Mouse (Mus musculus): ENCODE data around the gene Nme4. TPM values are rescaled to one million over a fixed set of nuclear protein-coding genes. Genes with fewer than 3 reads are reported as not detected.

The Nme4 gene
- polyA plus RNA-seq, 2 experiments from 2014 or later, result 0.32 to 0.95 TPM

- no peak for ATAC-seq
Measured at GRCm38 (mm10) chr17:26064916-26065315, 30.5 kb downstream of the Nme4 start.

DNA sequence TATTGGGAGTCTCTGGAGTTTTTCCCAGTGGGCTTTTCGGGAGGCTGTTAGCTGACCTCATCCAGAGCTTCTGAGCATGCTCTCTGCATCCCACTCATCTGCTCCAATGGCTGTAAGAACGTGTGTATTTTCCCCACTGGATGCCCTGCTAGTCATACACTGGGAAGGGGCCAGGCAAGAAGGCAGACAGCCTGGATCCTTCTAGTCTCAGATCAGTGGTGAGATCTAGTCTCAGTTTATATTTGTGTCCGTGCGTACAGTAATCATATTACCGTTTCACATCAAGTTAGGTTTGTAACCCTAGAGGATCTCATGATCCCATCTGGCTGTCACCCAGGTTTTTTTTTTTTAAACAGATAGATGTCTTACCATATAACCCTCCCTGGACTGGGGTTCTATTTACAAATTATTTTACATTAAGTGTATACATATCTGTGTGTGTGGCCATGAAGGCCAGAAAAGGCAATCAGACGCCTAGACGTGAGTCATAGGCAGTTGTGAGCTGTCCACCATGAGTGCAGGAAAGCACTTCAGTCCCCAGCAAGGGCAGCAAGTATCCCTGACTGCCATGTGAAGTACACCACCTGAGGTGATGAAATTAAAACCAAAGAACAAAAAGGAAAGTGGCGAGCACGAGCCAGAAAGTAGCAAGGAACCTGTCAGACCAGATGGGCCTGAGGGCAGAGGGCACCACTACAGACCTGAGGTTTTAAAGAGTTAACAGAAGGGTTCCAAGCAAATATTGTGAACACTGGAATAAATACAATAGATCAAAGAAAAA, 37.4 kb downstream of the Nme4 start:
- no peak for ATAC-seq

DNA sequence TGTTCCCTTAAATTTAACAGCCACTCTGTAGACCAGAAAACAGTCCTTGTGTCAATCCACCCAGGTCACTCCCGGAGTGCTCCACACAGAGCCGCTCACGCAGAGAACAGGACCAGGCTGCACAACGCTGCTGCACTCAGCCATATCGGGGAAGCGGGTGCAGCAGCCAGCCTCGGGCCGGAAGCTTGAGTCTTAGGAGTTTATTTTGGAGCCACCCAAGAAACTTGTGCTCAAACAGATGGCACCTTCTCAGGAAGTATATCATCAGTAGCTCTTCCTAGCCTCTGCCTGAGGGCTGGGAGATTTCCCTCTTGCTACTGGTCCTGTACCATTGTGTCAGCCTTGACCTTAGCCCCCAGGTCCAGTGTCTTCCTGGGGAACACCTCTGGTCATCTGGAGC, 38.1 kb downstream of the Nme4 start:
- ATAC-seq, result no peak

DNA sequence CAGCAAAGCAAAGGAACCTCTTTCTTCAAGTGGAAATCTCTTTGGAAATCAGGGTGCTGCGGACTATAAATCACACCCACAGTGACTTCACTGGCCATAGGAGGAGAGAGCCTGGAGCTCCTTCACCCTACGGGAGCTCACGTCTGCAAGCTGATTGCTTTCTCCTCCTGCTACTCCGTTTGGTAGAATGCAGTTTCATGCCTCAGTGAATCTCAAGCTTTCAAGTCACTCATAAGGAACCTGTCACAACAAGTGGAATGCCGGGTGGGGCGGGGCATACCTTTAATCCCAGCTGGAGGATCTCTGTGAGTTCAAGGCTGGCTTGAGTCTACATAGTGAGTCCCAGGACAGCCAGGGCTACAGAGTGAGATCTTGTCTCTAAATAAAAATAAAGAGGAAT, 40.2 kb downstream of the Nme4 start:
- ATAC-seq, result no peak

GRCm38 (mm10) chr17:26054133-26054845, 41.1 kb downstream of the Nme4 start:
- ATAC-seq, result no peak

DNA sequence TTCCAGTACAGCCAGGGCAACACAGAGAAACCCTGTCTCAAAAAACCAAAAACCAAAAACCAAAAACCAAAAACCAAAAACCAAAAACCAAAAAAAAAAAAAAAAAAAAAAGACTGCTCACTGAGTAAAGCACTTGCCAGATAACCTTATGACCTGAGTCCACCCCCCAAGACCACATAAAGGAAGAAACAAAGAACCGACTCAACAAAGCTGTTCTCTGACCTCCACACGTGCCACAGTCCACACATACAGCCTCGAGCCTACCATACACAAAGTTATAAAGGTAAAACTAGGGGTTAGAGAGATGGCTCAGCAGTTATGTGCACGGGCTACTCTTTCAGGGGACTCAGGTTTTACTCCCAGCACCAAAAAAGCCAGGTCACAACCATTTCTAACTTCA, 42.7 kb downstream of the Nme4 start:
- ATAC-seq, result no peak

DNA sequence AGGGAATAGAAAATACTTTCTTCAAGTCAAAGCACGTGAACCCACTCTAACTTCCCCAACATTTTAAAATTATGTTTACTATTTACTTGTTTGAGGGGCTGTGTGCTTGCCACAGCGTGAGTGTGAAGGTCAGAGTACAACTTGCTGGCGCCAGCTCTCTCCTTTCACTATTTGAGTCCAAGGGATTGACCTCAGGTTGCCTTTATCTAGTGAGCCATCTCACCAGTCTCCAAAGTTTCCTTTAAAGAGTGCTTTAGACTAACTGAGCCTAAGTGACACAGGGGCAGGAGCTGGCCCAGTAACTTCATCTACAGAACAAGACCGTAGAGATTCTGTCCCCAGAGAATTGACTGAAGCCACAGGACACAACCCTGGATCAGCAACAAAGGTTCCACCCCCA, 43.3 kb downstream of the Nme4 start:
- ATAC-seq, result no peak

DNA sequence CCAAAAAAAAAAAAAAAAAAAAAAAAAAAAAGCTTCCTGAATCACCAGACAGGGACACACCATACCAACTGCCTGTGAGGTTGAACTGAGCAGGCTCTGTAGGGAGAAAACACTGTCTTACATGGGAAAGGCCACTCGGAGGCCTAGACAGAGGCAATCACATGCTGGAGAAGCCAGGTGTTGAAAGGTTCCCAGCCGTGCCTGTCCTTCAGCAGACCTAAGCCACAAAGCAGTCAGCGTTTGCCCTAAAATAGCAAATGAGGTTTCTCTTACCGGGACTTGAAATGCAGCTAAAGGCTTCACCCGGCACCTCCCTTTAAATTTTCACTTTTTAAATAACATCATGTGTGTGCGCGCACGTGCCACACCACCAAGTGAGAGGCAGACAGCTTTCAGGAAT, 47.3 kb downstream of the Nme4 start:
- ATAC-seq, result no peak

DNA sequence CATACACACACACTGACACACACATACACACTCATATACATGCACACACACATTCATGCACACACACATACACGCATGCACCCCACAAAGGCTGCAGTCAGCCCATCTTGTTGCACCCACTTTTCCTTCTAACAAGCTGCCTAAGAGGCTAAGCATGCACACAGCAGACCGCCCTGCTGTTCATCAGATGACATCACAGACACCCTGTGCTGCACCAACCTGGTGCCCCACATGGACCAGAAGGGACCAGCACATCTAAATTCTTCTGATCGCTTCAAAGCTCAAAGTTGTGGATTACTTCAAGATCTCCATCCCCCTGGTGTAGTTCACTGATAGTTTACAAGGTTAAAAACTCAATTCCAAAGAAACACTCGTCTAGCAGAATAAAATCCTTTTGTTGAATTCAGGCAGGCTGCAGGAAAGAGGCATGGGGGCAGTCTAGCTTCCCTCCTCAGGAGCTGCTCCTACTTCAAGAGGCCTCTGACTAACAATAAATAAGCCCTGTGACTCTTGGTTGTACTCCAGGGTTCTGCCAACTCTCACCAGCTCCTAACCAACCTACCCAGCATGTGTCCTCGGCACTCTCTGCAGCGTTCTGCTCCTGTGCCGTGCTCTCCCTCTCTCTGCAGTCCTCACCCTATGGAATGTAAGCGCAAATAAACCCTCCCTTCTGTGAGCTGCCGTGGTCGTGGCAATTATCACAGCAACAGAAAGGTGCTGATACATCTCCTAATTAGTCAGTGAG, 49.0 kb downstream of the Nme4 start:
- ATAC-seq, result no peak

DNA sequence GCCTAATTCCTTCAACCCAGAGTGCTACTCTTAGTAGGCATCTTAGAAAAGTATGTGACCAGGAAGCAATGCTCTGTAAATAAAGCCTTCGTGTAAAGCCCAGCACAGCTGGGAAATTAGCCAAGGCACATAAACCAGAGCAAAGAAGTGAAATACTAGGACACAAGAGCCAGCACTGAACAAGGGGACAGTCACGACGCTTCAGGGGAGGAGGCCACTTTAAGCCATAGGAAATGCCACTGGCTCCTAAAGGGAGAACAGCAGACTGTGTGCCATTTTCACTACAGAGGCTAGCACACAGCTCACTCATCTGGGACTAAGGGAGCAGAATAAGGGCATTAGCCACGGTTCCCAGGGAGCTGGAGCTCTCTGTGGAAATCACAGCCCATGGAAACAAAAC, 50.1 kb downstream of the Nme4 start:
- ATAC-seq, result no peak

- ATAC-seq, result no peak
Measured at GRCm38 (mm10) chr17:26043249-26043636, 52.2 kb downstream of the Nme4 start.

- no peak for ATAC-seq
Measured at GRCm38 (mm10) chr17:26042599-26043248, 52.7 kb downstream of the Nme4 start.

Other genes starting within 250 kb of the Nme4 start
- gene Wdr90, start 234.1 kb downstream of the Nme4 start, polyA plus RNA-seq (2017; shearing (Covaris generic)), result 1 to 10 TPM; 3.4 to 6.8 TPM
- gene Mcrip2, start 226.8 kb downstream of the Nme4 start, polyA plus RNA-seq (2017; shearing (Covaris generic)), result 1 to 10 TPM; 2.7 to 5.5 TPM
- 100 to 1,000 TPM in 1 of 2 experiments, 10 to 100 TPM in 1; 82.7 to 124 TPM for gene Mettl26, start 220.5 kb downstream of the Nme4 start, polyA plus RNA-seq (2017; shearing (Covaris generic))
- 1 to 10 TPM in 1 of 2 experiments, under 1 TPM in 1; 0.94 to 1.3 TPM for gene Wfikkn1, start 214.7 kb downstream of the Nme4 start, polyA plus RNA-seq (2017; shearing (Covaris generic))
- gene Rab40c, start 175.9 kb downstream of the Nme4 start, polyA plus RNA-seq (2017; shearing (Covaris generic)), result 1 to 10 TPM; 6.6 to 7.3 TPM
- 10 to 100 TPM; 27.8 to 49.3 TPM for gene Pigq, start 150.7 kb downstream of the Nme4 start, polyA plus RNA-seq (2017; shearing (Covaris generic))
- gene Nhlrc4, start 150.6 kb downstream of the Nme4 start, polyA plus RNA-seq (2017; shearing (Covaris generic)), result not detected
- gene A930017K11Rik, start 143.0 kb downstream of the Nme4 start, polyA plus RNA-seq (2017; shearing (Covaris generic)), result not detected
- gene Capn15, start 109.8 kb downstream of the Nme4 start, polyA plus RNA-seq (2017; shearing (Covaris generic)), result 1 to 10 TPM; 5.3 to 6.6 TPM
- 1 to 10 TPM; 1.8 to 2.3 TPM for gene Rab11fip3, start 26.0 kb downstream of the Nme4 start, polyA plus RNA-seq (2017; shearing (Covaris generic))
- 10 to 100 TPM; 27.7 to 35.1 TPM for gene Decr2, start 5.3 kb downstream of the Nme4 start, polyA plus RNA-seq (2017; shearing (Covaris generic))
- 1 to 10 TPM; 5.9 to 8.2 TPM for gene Tmem8, start 17.7 kb upstream of the Nme4 start, polyA plus RNA-seq (2017; shearing (Covaris generic))
- gene Mrpl28, start 27.9 kb upstream of the Nme4 start, polyA plus RNA-seq (2017; shearing (Covaris generic)), result 100 to 1,000 TPM; 111 to 138 TPM
- 10 to 100 TPM; 13.3 to 17.5 TPM for gene Axin1, start 43.1 kb upstream of the Nme4 start, polyA plus RNA-seq (2017; shearing (Covaris generic))
- not detected for gene Pdia2, start 103.5 kb upstream of the Nme4 start, polyA plus RNA-seq (2017; shearing (Covaris generic))
- 10 to 100 TPM in 1 of 2 experiments, 1 to 10 TPM in 1; 6.2 to 14.2 TPM for gene Rgs11, start 107.3 kb upstream of the Nme4 start, polyA plus RNA-seq (2017; shearing (Covaris generic))
- not detected for gene Arhgdig, start 112.2 kb upstream of the Nme4 start, polyA plus RNA-seq (2017; shearing (Covaris generic))
- 10 to 100 TPM; 12.6 to 23.0 TPM for gene Fam234a, start 148.6 kb upstream of the Nme4 start, polyA plus RNA-seq (2017; shearing (Covaris generic))
- 10 to 100 TPM; 59.7 to 67.6 TPM for gene Luc7l, start 157.3 kb upstream of the Nme4 start, polyA plus RNA-seq (2017; shearing (Covaris generic))

All from CD4-positive, CD25-positive, alpha-beta regulatory T cell, adult 4 months (primary cell).